Mouse (Mus musculus) hindbrain, embryonic 14.5 days (tissue): ENCODE results near the gene Cysltr1. TPM values are rescaled to one million over a fixed set of nuclear protein-coding genes. Genes with fewer than 3 reads are reported as not detected.
A peak's percentile ranks its signal among the peaks of the same experiment; 100 is the strongest.

Experiments used
- ATAC-seq: fragments of 200-750 bp; cut with Nextera tagmentation; 2 replicates; pipeline ENCODE4 v1.8.0; 2017; ENCODE audit warnings: moderate number of reproducible peaks, mild to moderate bottlenecking, moderate TSS enrichment, moderate library complexity; ENCODE audit not compliant: low FRiP score
- DNase-seq: peaks from one replicate; pipeline ENCODE4 v3.0.0-alpha.2; 2015; ENCODE audit warnings: low spot score
- H3K27ac ChIP-seq: fragments of 300-500 bp; sonication (generic); 2 replicates; pipeline ENCODE4 v1.5.1; 2014; ENCODE audit warnings: mild to moderate bottlenecking, moderate library complexity
- H3K27me3 ChIP-seq: fragments of 300-500 bp; sonication (generic); 2 replicates; pipeline ENCODE4 v1.6.1; 2014; ENCODE audit warnings: mild to moderate bottlenecking, low read length, mixed read lengths; ENCODE audit not compliant: control insufficient read depth, insufficient read depth
- H3K36me3 ChIP-seq: fragments of 300-500 bp; sonication (generic); replicated peaks from 2 replicates; pipeline ENCODE4 v1.6.1; 2014; ENCODE audit not compliant: control insufficient read depth, insufficient read depth
- H3K4me1 ChIP-seq: fragments of 300-500 bp; sonication (generic); replicated peaks from 2 replicates; pipeline ENCODE4 v1.6.1; 2014; ENCODE audit warnings: antibody characterized with exemption, low read length, mixed read lengths; ENCODE audit not compliant: control insufficient read depth, insufficient read depth
- H3K4me2 ChIP-seq: fragments of 300-500 bp; sonication (generic); replicated peaks from 2 replicates; pipeline ENCODE4 v1.6.1; 2014; ENCODE audit warnings: mild to moderate bottlenecking, moderate library complexity
- H3K4me3 ChIP-seq: fragments of 300-500 bp; sonication (generic); replicated peaks from 2 replicates; pipeline ENCODE4 v1.5.1; 2014; ENCODE audit warnings: mild to moderate bottlenecking, low read length
- H3K9ac ChIP-seq: fragments of 300-500 bp; sonication (generic); 2 replicates; pipeline ENCODE4 v1.6.1; 2014
- H3K9me3 ChIP-seq: fragments of 300-500 bp; sonication (generic); 2 replicates; pipeline ENCODE4 v1.6.1; 2016; ENCODE audit warnings: low read length; ENCODE audit not compliant: control insufficient read depth
- WGBS: fragments of 180-500 bp; shearing (Covaris S2); extraction: QIAGEN DNeasy Blood & Tissue Kit; methylation state at CpG from one replicate; pipeline ENCODE4 v1.1.7; 2014; 5-methylcytosine and 5-hydroxymethylcytosine counted together
- polyA plus RNA-seq: library from polyadenylated mRNA; unstranded; fragments of >200 nt; fragmentation: Nextera tagmentation; extraction: Ambion mirVana; gene quantifications from 2 replicates; pipeline ENCODE4 v1.2.1, GENCODE M21; 2014

The Cysltr1 gene
- 0.46 and 0.54 TPM in 2 replicates for polyA plus RNA-seq

DNA sequence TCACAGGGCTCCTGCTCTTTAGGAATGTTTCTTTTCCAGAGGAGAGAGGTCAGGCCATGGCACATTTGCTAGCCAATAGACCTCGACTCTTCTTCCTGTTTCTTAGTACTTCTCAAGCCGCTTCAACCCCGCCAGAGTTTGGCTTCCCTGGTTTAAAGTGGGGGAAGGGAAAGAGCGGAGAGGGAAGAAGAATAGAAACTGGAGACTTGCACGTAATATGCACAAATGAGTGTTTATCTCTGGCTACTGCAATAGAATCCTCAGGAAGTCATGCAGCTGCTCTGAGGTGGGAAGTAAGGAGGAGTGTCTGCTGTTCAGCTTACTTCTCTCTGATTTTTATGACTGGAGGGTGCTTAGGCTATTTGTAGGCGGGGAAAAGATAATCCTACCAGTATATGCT, at the start of gene Cysltr1:
TSS of gene Cysltr1 (minus strand) at position 294 of the 400 bp plus-strand sequence.
- DNase-seq: no peak
- WGBS: 40% methylated on average over 6 of the region's 6 CpGs
- peak within 1 kb of the TSS; percentile 21 for H3K4me2 ChIP-seq

DNA sequence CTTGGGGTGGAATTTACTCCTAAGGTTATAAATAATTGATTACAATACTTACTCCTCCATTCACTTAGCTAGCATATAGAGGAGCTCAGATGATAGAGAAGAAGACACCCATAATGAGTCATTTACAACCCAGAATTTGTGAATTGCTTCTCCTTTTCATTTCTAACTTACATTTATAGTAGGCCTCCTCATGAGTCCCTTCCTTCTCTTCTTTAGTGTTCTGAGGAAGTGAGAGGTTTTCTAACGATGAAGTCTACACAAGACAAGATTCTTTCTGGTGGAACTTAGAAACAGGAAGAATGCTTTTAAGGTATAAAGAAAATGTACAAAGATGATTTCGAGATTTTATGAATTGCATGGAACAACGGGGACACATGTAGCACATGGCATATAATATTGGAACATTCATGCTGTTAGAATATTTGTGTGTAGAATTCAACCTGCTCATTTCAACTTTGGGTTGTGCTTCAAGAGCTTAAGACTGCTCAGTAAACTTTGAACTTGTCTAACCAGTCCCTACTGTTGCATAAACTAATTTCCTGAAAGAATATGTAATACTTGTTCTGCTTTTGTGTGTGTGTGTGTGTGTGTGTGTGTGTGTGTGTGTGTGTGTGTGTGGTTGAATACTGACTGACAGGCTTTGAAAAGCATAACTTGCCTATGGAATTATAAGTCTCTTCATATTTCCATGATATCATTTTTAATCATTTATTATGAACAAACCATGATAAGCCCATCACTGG, 31.5 kb upstream of the Cysltr1 start:
- H3K9me3 ChIP-seq: no peaks in the 10 kb centered on the region
- H3K4me3 ChIP-seq: no peak overlapping the region
- no peak overlapping the region for H3K4me2 ChIP-seq
- ATAC-seq (no peak), DNase-seq (no peak)
- H3K27me3 ChIP-seq: no peaks in the 10 kb centered on the region; the same call in 1 of the 2 replicates
- no peak overlapping the region for H3K9ac ChIP-seq
- no peaks in the 10 kb centered on the region for H3K36me3 ChIP-seq
- no peaks in the 10 kb centered on the region for H3K4me1 ChIP-seq
- H3K27ac ChIP-seq: no peak overlapping the region
- 82% methylated on average over 3 of the region's 3 CpGs for WGBS

More for the DNA sequence above, at the start of gene Cysltr1:
- Histone ChIP-seq H3K4me3 (no peak within 1 kb of the TSS), H3K27ac (no peak within 1 kb of the TSS), H3K4me1 (no peaks in the 10 kb centered on the region), H3K9me3 (no peaks in the 10 kb centered on the region), H3K9ac (no peak within 1 kb of the TSS), H3K36me3 (no peaks in the 10 kb centered on the region), H3K27me3 (no peaks in the 10 kb centered on the region)
- no peak for ATAC-seq

DNA sequence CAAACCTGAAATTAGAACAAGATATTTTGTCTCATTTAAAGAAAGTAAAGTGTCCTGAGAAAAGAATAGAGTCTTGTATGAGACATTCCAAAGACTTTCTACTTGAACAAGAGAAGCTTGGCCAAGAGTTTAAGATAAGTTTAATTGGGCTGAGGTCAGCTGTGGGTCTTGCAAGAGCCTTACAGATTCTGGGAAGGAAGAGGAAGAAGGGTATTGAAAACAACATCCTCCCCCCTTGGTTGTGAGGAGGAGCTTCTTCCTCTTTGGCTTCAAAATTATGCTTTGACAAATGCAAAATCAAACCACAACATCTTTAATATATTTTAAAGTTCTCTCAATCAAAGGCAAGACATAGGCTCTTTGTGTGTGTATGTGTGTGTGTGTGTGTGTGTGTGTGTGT, 30.1 kb upstream of the Cysltr1 start:
- Histone ChIP-seq H3K36me3 (no peaks in the 10 kb centered on the region), H3K4me2 (no peak overlapping the region), H3K9me3 (no peaks in the 10 kb centered on the region), H3K4me3 (no peak overlapping the region), H3K9ac (no peak overlapping the region), H3K27ac (no peak overlapping the region), H3K4me1 (no peaks in the 10 kb centered on the region), H3K27me3 (no peaks in the 10 kb centered on the region; the same call in 1 of the 2 replicates)
- ATAC-seq (no peak), DNase-seq (no peak)

DNA sequence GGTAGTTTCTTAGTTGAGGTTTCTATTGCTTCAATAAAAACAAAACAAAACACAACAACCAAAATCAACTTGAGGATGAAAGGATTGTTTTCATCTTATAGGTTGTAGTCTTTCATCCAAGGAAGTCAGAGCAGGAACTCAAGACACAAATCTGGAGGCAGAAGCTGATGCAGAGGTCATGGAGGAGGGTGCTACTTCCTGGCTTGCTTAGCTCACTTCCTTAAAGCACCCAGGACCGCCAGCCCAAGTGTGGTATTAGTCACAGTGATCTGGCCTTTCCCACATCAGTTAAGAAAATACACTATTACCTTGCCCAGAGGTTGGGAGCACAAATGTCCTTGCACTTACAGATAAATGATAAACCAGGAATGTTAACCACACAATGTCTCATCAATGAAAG, 25.0 kb upstream of the Cysltr1 start:
- Histone ChIP-seq H3K4me2 (no peak overlapping the region), H3K27me3 (peaks cover 3% of the 10 kb centered on the region; the same call in 1 of the 2 replicates), H3K4me3 (no peak overlapping the region), H3K4me1 (no peaks in the 10 kb centered on the region), H3K36me3 (no peaks in the 10 kb centered on the region), H3K9ac (no peak overlapping the region), H3K27ac (no peak overlapping the region), H3K9me3 (no peaks in the 10 kb centered on the region)
- WGBS: 60% methylated on average over 1 of the region's 1 CpGs
- ATAC-seq (no peak), DNase-seq (no peak)

DNA sequence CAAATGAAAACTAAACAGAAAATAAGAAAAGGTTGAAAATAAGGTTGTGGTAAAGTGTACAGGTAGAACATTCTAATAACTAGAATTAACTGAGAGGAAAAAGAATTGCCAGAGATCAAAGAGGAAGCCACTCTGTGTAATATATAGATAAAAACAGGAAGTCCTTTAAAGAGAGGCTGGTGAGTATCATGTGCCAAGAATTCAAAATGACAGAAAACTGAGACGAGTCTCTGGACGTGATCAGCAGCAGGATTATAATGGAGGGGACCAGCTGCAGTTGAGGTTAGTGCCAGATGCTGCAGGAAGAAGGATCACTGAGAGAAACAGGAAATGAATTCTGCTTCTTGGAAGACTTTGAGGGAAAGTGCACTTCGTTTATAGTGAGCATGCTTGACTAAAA, 20.2 kb upstream of the Cysltr1 start:
- H3K4me1 ChIP-seq: no peaks in the 10 kb centered on the region
- no peak overlapping the region for H3K9ac ChIP-seq
- no peak overlapping the region for H3K4me3 ChIP-seq
- WGBS: 72% methylated on average over 3 of the region's 3 CpGs
- no peaks in the 10 kb centered on the region for H3K9me3 ChIP-seq
- H3K4me2 ChIP-seq: no peak overlapping the region
- no peaks in the 10 kb centered on the region for H3K36me3 ChIP-seq
- no peak overlapping the region for H3K27ac ChIP-seq
- no peak for DNase-seq
- no peak for ATAC-seq
- H3K27me3 ChIP-seq: peaks cover 3% of the 10 kb centered on the region; the same call in 1 of the 2 replicates

DNA sequence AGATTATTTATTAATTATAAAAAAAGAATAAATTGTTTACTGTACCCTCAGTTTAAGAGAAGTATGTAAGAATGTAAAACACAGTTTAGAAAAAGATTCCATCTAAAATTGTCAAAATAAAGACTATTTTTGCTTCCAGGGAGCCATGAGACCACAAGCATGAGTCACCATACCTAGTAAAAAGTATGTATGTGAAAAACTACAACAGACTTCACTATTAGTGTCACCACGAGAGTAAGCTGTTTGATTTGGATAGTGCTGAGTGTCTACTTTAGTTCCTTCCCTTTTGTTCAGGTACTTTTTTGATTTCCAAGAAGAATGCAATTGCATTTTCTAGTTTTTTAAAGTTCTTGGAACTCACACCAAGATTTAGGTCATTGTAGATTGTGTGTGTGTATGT, 19.0 kb upstream of the Cysltr1 start:
- no peak overlapping the region for H3K9ac ChIP-seq
- no peak overlapping the region for H3K4me3 ChIP-seq
- no peak for DNase-seq
- ATAC-seq: no peak
- H3K9me3 ChIP-seq: no peaks in the 10 kb centered on the region
- peaks cover 3% of the 10 kb centered on the region; the same call in 1 of the 2 replicates for H3K27me3 ChIP-seq
- no peaks in the 10 kb centered on the region for H3K4me1 ChIP-seq
- H3K4me2 ChIP-seq: no peak overlapping the region
- no peak overlapping the region for H3K27ac ChIP-seq
- WGBS: 74% methylated on average over 1 of the region's 1 CpGs
- H3K36me3 ChIP-seq: no peaks in the 10 kb centered on the region

DNA sequence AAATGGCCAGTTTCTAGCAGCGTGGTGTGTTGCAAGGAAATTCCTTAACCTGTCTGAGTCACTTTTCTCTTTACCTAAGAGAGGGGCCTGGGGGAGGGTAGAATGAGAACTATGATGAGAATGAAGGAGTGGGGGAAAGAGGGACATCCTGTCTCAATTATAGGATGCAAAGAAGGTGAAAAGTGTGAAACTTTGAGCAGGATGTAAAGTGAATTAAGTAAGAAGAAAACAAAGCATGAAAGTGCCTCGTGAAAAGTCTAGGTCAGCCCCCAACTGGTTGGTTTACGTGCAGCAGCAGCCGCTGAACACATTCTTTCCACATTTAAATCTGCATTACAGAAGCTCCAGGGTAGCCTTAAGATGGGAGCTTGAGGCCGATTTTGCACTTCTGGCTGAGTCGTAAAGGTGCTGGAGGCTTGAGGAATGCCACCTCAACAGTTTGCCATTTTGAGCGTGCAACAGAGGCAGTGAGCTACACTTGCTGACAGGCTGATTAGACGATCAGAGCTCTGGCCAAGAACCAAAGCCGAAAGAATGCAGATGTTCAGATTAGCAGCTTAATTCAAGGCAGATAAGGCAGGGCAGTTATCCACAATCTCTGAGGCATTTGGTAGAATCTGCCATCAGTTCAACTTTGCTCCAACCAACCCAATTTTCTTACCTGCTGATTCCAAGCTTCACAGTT, 763 bp downstream of the Cysltr1 start:
- no peak overlapping the region for H3K9ac ChIP-seq
- WGBS: 26% methylated on average over 9 of the region's 9 CpGs

DNA sequence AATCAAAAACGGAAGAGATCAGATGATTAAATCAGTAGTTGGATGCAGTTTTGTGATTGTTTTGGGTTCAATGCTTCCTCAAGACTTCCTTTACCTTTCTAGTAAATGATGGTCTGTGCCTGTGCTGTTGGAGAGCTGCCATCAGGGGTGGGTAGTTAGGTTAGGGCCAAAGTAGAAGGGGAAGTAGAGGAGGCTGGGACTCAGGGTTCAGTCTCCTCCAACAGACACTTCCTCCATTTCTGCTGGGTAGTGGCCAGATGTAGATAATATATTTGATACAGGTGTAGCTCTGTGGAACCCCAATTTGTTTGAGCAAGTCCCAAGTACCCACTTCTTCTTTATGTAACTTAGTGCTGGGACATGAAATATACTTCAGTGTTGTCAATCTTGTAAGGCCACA, 7.6 kb downstream of the Cysltr1 start:
- WGBS: 74% methylated on average over 1 of the region's 1 CpGs

More for the DNA sequence above, 763 bp downstream of the Cysltr1 start:
- peak overlapping the region; percentile 21 for H3K4me2 ChIP-seq
- H3K4me1 ChIP-seq: no peaks in the 10 kb centered on the region
- no peaks in the 10 kb centered on the region for H3K27me3 ChIP-seq
- DNase-seq: no peak
- H3K27ac ChIP-seq: no peak overlapping the region
- H3K4me3 ChIP-seq: no peak overlapping the region
- ATAC-seq: no peak
- H3K9me3 ChIP-seq: no peaks in the 10 kb centered on the region
- no peaks in the 10 kb centered on the region for H3K36me3 ChIP-seq

DNA sequence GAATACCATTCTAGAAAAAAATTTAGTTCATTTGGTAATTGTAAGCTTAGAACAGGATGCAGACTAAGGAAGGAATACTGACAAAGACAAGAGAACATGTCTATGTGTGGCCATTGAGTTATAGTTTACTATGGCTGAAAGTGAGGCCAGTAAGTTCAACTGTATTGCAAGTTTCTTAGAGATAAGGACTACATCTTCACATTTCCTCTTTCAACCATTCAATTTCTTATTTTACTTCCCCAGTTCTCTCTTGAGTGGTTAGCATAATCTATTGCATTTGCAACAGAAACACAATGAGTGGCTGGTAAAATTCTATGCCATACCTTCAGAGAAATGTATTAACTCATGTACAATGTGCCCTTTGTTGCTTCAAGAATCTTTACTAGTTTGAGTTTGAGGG, 9.6 kb downstream of the Cysltr1 start:
- no peak overlapping the region for H3K9ac ChIP-seq
- no peak for DNase-seq
- no peak overlapping the region for H3K4me3 ChIP-seq
- H3K4me2 ChIP-seq: no peak overlapping the region
- no peaks in the 10 kb centered on the region for H3K36me3 ChIP-seq
- H3K27me3 ChIP-seq: no peaks in the 10 kb centered on the region
- no peak for ATAC-seq
- H3K9me3 ChIP-seq: no peaks in the 10 kb centered on the region
- no peaks in the 10 kb centered on the region for H3K4me1 ChIP-seq
- H3K27ac ChIP-seq: no peak overlapping the region

More for the DNA sequence above, 7.6 kb downstream of the Cysltr1 start:
- DNase-seq (no peak), ATAC-seq (no peak)
- H3K36me3 ChIP-seq: no peaks in the 10 kb centered on the region
- no peaks in the 10 kb centered on the region for H3K9me3 ChIP-seq
- no peak overlapping the region for H3K4me2 ChIP-seq
- H3K4me1 ChIP-seq: no peaks in the 10 kb centered on the region
- no peak overlapping the region for H3K9ac ChIP-seq
- H3K27me3 ChIP-seq: no peaks in the 10 kb centered on the region
- no peak overlapping the region for H3K27ac ChIP-seq
- no peak overlapping the region for H3K4me3 ChIP-seq
